Mouse (Mus musculus) olfactory bulb, adult 2 months (tissue): ENCODE results near the gene Fbrsl1.

Experiments
- CTCF ChIP-seq: fragments of 200-500 bp; IDR thresholded peaks from 2 replicates; pipeline ENCODE4 v1.5.1; 2012; ENCODE audit warnings: low read depth, mild to moderate bottlenecking, low read length, moderate library complexity; ENCODE audit not compliant: insufficient read depth
- POLR2A ChIP-seq: fragments of 200-500 bp; IDR thresholded peaks from 2 replicates; pipeline ENCODE4 v1.6.1; 2012; ENCODE audit warnings: mild to moderate bottlenecking, low read depth, low read length, moderate library complexity; ENCODE audit not compliant: insufficient read depth

DNA sequence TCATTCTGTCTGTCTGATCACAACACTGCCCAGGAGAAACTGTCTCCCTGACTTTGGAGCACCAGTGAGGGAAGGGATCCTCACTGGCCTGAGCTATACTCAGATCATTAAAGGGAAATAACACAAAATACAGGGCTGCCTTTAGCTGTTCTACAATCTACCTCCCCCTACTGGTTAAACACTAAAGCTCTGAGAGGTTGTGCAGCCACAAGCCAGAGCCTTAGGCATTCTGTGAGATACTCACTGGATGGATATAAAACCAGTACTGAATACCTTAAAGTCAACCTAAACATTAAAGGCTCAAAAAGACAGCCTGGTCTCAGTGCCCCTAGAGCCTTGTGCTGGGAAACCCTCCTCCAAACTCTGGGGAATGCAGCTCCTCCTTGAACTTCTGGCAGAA is 13.5 kb downstream of the Fbrsl1 start:
- TF ChIP-seq CTCF, result no peak
- TF ChIP-seq POLR2A, result no peak
